Mouse (Mus musculus) bone marrow macrophage, adult 2 months (primary cell): Measurements from ENCODE around the gene Tnc.

Experiments
- CTCF ChIP-seq: IDR thresholded peaks from 2 replicates; pipeline ENCODE4 v1.5.1; 2012; ENCODE audit warnings: low read depth, mild to moderate bottlenecking, low read length, moderate library complexity
- POLR2A ChIP-seq: IDR thresholded peaks from 2 replicates; pipeline ENCODE4 v1.6.1; 2012; ENCODE audit warnings: mild to moderate bottlenecking, low read depth, low read length, borderline replicate concordance

- no peak for TF ChIP-seq CTCF
- TF ChIP-seq POLR2A = no peak
These were observed 118.6 kb downstream of the Tnc start for GRCm38 (mm10) chr4:63928192-63928591.
